Mouse (Mus musculus) v-Abl transformed pro-B cells (cell line): Measurements from ENCODE around the gene Rbmx2.

Experiments
- in situ Hi-C, 2 experiments: fragments of 400-800 bp; cut with MboI; formaldehyde crosslinking; loops; one replicate each; pipeline ENCODE4 v1.15.1; 2025; ENCODE audit not compliant: unreplicated experiment in 2 of 2

Rbmx2 gene

GRCm38 (mm10) chrX:48694864-48695371 is at the start of gene Rbmx2:
TSS of gene Rbmx2 (plus strand) at chrX:48695004.
- in situ Hi-C loops = loop anchor here in 1 of 2 experiments (10.0 kb wide), 1 partner anchor 200 kb away; no protein-coding TSS in a partner anchor

- in situ Hi-C loops = loop anchor here in 1 of 2 experiments (5.0 kb wide), 1 partner anchor 1835 kb away; no protein-coding TSS in a partner anchor
Observed at GRCm38 (mm10) chrX:48666807-48667206, 28.0 kb upstream of the Rbmx2 start.

GRCm38 (mm10) chrX:48669588-48669987 is 25.2 kb upstream of the Rbmx2 start:
- in situ Hi-C loops = loop anchor here in 1 of 2 experiments (5.0 kb wide), 1 partner anchor 1833 kb away; no protein-coding TSS in a partner anchor

- in situ Hi-C loops = loop anchor here in 1 of 2 experiments (10.0 kb wide), 1 partner anchor 233 kb away; no protein-coding TSS in a partner anchor
Observed at GRCm38 (mm10) chrX:48671714-48672113, 23.1 kb upstream of the Rbmx2 start.

DNA sequence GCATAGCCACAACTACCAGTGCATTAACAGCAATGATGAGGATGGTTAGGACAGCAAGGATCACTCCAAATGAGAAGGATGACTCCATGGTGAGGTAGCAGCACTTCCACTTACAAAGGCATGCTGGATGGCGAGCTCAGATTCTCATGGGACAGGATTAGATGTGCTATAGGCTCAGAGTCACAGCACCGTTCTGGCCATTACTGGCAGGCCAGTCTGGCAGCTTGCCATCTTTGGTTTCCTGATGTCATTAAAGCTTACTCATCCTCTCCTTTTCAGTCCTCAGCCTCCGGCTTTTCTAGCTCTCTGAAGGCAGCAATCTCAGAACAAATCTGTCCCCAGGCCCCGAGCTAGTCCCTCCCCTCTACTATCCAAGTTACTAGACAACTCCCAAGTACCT is 20.6 kb upstream of the Rbmx2 start, which contains the start of gene Gpr119:
Gene Gpr119 (minus strand): TSS at position 308 of the 400 bp plus-strand sequence.
- in situ Hi-C loops = loop anchor here in 1 of 2 experiments (10.0 kb wide), 1 partner anchor 231 kb away; no protein-coding TSS in a partner anchor

DNA sequence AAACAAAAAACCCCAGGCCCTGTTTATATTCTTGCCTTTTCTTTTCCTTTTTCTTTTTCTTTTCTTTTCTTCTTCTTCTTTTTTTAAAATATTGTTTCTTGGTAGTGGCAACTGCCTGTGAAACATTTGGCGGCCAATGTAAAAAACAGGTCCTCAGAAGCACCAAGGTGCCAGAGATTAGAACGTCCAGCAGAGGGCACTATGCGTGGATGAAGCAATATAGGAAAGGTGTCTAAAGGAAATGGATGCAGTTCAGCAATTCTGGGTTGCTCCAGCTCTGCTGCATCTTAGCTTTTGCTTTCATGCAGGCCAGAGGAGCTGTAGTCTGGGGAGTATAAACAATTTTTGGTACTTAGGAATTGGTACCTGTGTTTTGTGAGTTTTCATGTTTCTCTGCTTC is 11.4 kb upstream of the Rbmx2 start:
- in situ Hi-C loops = loop anchor here (10.0 kb wide), 2 partner anchors 131 to 621 kb away; no protein-coding TSS in a partner anchor

- in situ Hi-C loops = loop anchor here (10.0 kb wide), 2 partner anchors 131 to 621 kb away; no protein-coding TSS in a partner anchor
Observed at GRCm38 (mm10) chrX:48683857-48684256, 10.9 kb upstream of the Rbmx2 start.

DNA sequence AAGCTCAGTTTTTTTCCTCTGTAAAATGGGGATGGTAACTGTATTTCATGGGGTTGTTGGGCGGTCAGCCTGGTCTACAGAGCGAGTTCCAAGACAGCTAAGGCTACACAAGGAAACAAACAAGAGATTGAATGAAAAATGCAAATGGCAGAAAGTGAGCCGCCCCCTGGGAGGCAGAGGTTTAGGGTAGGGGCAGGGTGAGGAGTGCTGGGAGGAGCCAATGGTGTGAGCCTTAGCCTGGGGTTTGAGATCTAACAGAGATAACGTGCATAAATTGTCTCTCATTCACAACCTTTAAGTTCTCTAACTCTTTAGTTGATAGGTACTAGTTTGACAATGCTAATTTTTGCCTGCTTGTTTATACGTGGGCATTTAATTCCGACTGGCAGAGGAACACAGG is 344 bp upstream of the Rbmx2 start:
- in situ Hi-C loops = loop anchor here in 1 of 2 experiments (10.0 kb wide), 1 partner anchor 200 kb away; no protein-coding TSS in a partner anchor

GRCm38 (mm10) chrX:48709701-48710100 is 14.9 kb downstream of the Rbmx2 start:
- in situ Hi-C loops = no loop called here

DNA sequence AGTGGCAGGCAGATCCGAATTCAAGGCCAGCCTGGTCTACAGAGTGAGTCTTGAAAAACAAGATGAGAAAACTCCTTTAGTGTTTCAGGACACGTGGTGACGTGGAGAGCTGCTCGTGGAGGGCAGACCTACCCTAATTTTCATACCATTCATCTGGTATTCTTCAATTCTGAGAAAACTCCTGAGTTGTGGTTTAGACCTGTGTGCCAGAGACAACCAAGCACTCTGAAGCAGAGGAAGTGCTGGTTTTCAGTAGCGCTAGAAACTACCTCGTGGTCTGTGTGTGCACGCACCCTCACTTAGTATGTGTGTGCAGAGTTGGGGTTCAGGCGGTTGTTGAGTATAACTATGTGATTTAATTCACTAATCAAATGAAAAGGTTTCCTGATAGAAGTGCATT is 18.0 kb downstream of the Rbmx2 start:
- in situ Hi-C loops = no loop called here

GRCm38 (mm10) chrX:48754710-48755283 is 60.0 kb downstream of the Rbmx2 start:
- in situ Hi-C loops = no loop called here
